Mouse (Mus musculus): ENCODE data around the gene Senp1.
A peak's percentile ranks its signal among the peaks of the same experiment; 100 is the strongest.

DNA sequence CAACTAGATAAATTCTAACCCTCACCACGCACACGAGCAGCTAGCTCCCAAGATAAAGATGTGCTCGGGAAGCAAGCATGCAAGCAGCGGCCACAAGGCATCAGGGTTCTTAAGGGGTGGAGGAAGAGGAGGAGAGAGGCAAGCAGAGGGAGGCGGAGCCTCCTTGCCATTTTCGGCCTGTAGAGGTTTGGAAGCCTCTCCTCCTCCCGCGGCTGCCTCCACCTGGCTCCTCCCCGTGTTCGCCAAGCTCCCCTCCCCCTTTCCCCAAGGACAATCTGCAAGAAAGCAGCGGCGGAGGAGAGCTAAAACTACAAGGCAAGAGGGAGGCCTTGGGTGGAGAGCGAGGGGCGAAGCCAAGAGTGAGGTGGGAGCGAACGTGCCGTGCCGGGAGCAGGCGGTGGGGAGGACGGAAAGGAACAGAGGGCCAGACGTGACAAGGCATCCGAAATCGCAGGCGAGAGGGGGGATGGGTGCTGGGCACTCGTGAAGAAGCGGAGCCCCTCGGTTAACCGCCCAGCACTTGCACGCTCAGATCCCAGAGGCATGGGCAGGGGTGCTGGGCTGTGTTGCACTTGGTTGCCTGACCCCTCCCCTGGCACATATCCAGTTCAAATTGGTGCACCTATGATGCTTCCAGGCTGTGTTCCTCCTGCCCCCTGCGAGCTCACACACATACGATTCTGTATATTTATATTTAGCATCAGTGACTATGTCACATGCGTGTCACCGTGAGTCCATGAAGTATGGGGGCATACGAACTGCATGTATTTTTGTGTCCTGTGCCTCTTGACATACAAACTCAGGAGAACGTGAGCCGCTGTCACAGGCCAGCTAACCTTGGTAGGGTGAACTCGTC, 15.0 kb upstream of the Senp1 start:
- TF ChIP-seq POLR2A (IDR thresholded peaks at IDR 0.05; ENCODE audit: extremely low read depth, insufficient read depth, low read length), result peak; percentile 87
- no peak for TF ChIP-seq CTCF (IDR thresholded peaks at IDR 0.05; ENCODE audit: extremely low read depth, insufficient read depth, low read length)

Measured in cortical plate, adult 2 months (tissue).